In the genomic region with DNA sequence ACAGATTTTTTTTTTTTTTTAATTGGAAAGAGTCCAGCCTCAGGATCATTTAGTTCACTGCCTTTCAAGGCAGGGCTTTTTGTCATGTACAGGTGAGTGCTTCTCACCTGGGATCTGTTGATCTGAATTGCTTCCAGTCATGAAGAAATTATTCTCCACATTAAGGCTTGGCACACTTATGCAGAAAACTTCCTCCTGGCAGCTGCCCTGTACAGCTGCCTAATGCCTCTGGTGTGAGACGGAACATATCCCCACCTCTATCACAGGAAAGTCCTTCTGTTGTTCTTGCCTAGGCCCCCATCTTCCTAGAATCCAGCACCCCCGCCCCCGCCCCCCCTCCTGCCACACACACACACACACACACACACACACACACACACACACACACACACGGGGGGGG, we compare ENCODE assay signal across 8 mouse cellular contexts. TPM values are rescaled to one million over a fixed set of nuclear protein-coding genes. Genes with fewer than 3 reads are reported as not detected.
DNase-seq lines count a peak whose midpoint lies in the region; ATAC-seq and TF ChIP-seq lines count a peak whose summit lies in the region.

No protein-coding gene starts in this region.

- ATAC-seq in heart, embryonic 16.5 days (replicated peaks; ENCODE audit: extremely low read depth, insufficient read depth, low FRiP score): no peak
- ATAC-seq in G1E (ENCODE audit: extremely low read depth, insufficient number of reproducible peaks, low FRiP score, poor library complexity, severe bottlenecking): no peak
- ATAC-seq in liver, embryonic 13.5 days (ENCODE audit: low read depth): no peak

- peak overlapping the region; percentile 98 for H3K4me2 ChIP-seq in heart, embryonic 16.5 days (ENCODE audit: low read depth, low read length)
- peak overlapping the region; percentile 96 for H3K4me2 ChIP-seq in liver, embryonic 13.5 days

- WGBS in heart, embryonic 16.5 days: 19% methylated on average over 3 of the region's 4 CpGs
- 3% methylated on average over 2 of the region's 4 CpGs for WGBS in liver, embryonic 13.5 days (ENCODE audit: insufficient replicate concordance)

- H3K9me3 ChIP-seq in heart, embryonic 16.5 days (replicated peaks; ENCODE audit: control insufficient read depth, low read length): no peaks in the 10 kb centered on the region
- H3K9me3 ChIP-seq in G1E (replicated peaks): no peaks in the 10 kb centered on the region
- H3K9me3 ChIP-seq in liver, embryonic 13.5 days (replicated peaks): no peaks in the 10 kb centered on the region

- no peak overlapping the region; the same call in 1 of the 2 replicates for H3K9ac ChIP-seq in heart, embryonic 16.5 days (ENCODE audit: low read length)
- peak overlapping the region; percentile 70 for H3K9ac ChIP-seq in liver, embryonic 13.5 days

- H3K36me3 ChIP-seq in heart, embryonic 16.5 days (ENCODE audit: control insufficient read depth, insufficient read depth): no peaks in the 10 kb centered on the region
- H3K36me3 ChIP-seq in G1E (replicated peaks): peaks cover 4% of the 10 kb centered on the region
- peaks cover 3% of the 10 kb centered on the region; the same call in 1 of the 2 replicates for H3K36me3 ChIP-seq in liver, embryonic 13.5 days

- peaks cover 8% of the 10 kb centered on the region for H3K4me1 ChIP-seq in heart, embryonic 16.5 days (ENCODE audit: control insufficient read depth, insufficient read depth, low read length)
- peaks cover 31% of the 10 kb centered on the region for H3K4me1 ChIP-seq in G1E (ENCODE audit: insufficient read depth, low read depth, low read length)
- H3K4me1 ChIP-seq in liver, embryonic 13.5 days (replicated peaks): peaks cover 44% of the 10 kb centered on the region

- no peaks in the 10 kb centered on the region for H3K27me3 ChIP-seq in heart, embryonic 16.5 days (ENCODE audit: control insufficient read depth, insufficient read depth, low read length)
- H3K27me3 ChIP-seq in G1E (ENCODE audit: insufficient read depth, low read length): no peaks in the 10 kb centered on the region
- H3K27me3 ChIP-seq in liver, embryonic 13.5 days: no peaks in the 10 kb centered on the region

- H3K27ac ChIP-seq in heart, embryonic 16.5 days (ENCODE audit: low read length): no peak overlapping the region
- H3K27ac ChIP-seq in liver, embryonic 13.5 days: peak overlapping the region; percentile 97

- no peak for TF ChIP-seq CTCF in G1E (IDR thresholded peaks at IDR 0.05; ENCODE audit: low read depth, low read length)

- DNase-seq in heart, adult 8-10 months (ENCODE audit: low spot score): no peak
- DNase-seq in G1E (ENCODE audit: low spot score): peak; percentile 20
- peak; percentile 37 for DNase-seq in fat pad, adult 2 months (ENCODE audit: extremely low read depth, low read depth, low spot score)
- DNase-seq in liver, embryonic 13.5 days: no peak
- DNase-seq in right cerebral cortex, postnatal 36 days (ENCODE audit: low spot score in 2 of 2): no peak
- DNase-seq in layer of hippocampus, postnatal 25 days (ENCODE audit: extremely low spot score in 1 of 2, low spot score in 1 of 2): no peak
- no peak for DNase-seq in layer of hippocampus, postnatal 10 days (ENCODE audit: low spot score in 2 of 2)

- H3K4me3 ChIP-seq in heart, embryonic 16.5 days (ENCODE audit: low read length): peak overlapping the region; percentile 62
- H3K4me3 ChIP-seq in G1E (ENCODE audit: low read depth, low read length): peak overlapping the region; percentile 39; the same call in 1 of the 2 replicates
- H3K4me3 ChIP-seq in liver, embryonic 13.5 days (replicated peaks): peak overlapping the region; percentile 83

RNA-seq across cellular contexts. Expression of gene Slc39a8, which starts 0.6 kb away (rescaled TPM):
- 12.1 and 15.1 TPM in 2 replicates for polyA plus RNA-seq in heart, embryonic 16.5 days (2015; fragmentation: Nextera tagmentation; extraction: Ambion mirVana)
- 1 to 10 TPM; 4.2 to 8.5 (median 5.5) TPM for total RNA-seq in heart, adult 8-10 months (2022)
- total RNA-seq in G1E (2014; fragmentation: Nextera tagmentation) (121 and 149 TPM in 2 replicates), G1E (2017) (64.9 and 68.2 TPM in 2 replicates)
- 23.9 and 29.8 TPM in 2 replicates for polyA plus RNA-seq in G1E (2012)
- polyA plus RNA-seq in liver, embryonic 13.5 days (2015; fragmentation: Nextera tagmentation; extraction: Ambion mirVana): 61.3 and 76.0 TPM in 2 replicates
- 1 to 10 TPM; 2.9 to 3.5 TPM for total RNA-seq in layer of hippocampus, postnatal 25 days (2021)
- total RNA-seq in layer of hippocampus, postnatal 10 days (2021): 10 to 100 TPM; 10.1 to 10.2 TPM

Comparison
In these comparisons a context has a peak if more than half of its experiments do, and no peak if none do; other contexts are left out.
1. DNase-seq: peak in G1E (single experiment) and fat pad, adult 2 months (single experiment); none in heart, adult 8-10 months (single experiment), liver, embryonic 13.5 days (single experiment), right cerebral cortex, postnatal 36 days (0 of 2), layer of hippocampus, postnatal 25 days (0 of 2) and layer of hippocampus, postnatal 10 days (0 of 2).
2. RNA of gene Slc39a8, which starts 0.6 kb away (total RNA-seq): 64.9 to 149 TPM in G1E; 10.1 to 10.2 TPM in layer of hippocampus, postnatal 10 days, 4.2 to 8.5 TPM in heart, adult 8-10 months and 2.9 to 3.5 TPM in layer of hippocampus, postnatal 25 days; every median in the first group is over 4 times any median in the second.
3. Peak in every context shown above with its lines, with median percentiles within 50 percentile points of each other: H3K4me3 ChIP-seq.